Mouse (Mus musculus) frontal cortex, postnatal 14 days (tissue): Measurements from ENCODE around the gene Tyr.
"Not testable (repeated sequence)": the region's sequence is repeated elsewhere in the genome, so short reads cannot be mapped to it uniquely, and the experiment has no call there.

Experiments
- DNase-seq, 2 experiments: peaks; one replicate each; pipeline ENCODE4 v3.0.0; 2022; ENCODE audit warnings: low spot score in 2 of 2

The Tyr gene

GRCm38 (mm10) chr7:87493412-87493811, at the start of gene Tyr:
Gene Tyr (minus strand): TSS chr7:87493512.
- no peak for DNase-seq

GRCm38 (mm10) chr7:87539031-87539430, 45.7 kb upstream of the Tyr start:
- no peak for DNase-seq

- DNase-seq = peak in 1 of 2 experiments; percentile 6
These were observed 891 bp upstream of the Tyr start for GRCm38 (mm10) chr7:87494124-87494682.

GRCm38 (mm10) chr7:87488024-87488423, 5.3 kb downstream of the Tyr start:
- no peak for DNase-seq

GRCm38 (mm10) chr7:87413271-87413670, 80.0 kb downstream of the Tyr start:
- DNase-seq = no peak

GRCm38 (mm10) chr7:87411373-87411772, 81.9 kb downstream of the Tyr start:
- DNase-seq = not testable (repeated sequence)

GRCm38 (mm10) chr7:87397023-87397422, 96.3 kb downstream of the Tyr start:
- no peak for DNase-seq

GRCm38 (mm10) chr7:87374935-87375334, 118.4 kb downstream of the Tyr start:
- no peak for DNase-seq
